Mouse (Mus musculus) C2C12 (cell line): ENCODE data around the gene Thrb.

Experiments
- CTCF ChIP-seq: IDR thresholded peaks from one replicate; pipeline ENCODE4 v1.5.1; 2011; ENCODE audit not compliant: control insufficient read depth, insufficient read depth, insufficient read length
- MYOG ChIP-seq: IDR thresholded peaks from one replicate; pipeline ENCODE4 v1.6.1; 2011; ENCODE audit not compliant: control insufficient read depth, insufficient read length; ENCODE audit errors: extremely low read depth
- USF1 ChIP-seq: IDR thresholded peaks from one replicate; pipeline ENCODE4 v1.6.1; 2011; ENCODE audit warnings: low read depth, mild to moderate bottlenecking, control low read depth, moderate library complexity

- TF ChIP-seq CTCF = no peak
- TF ChIP-seq MYOG = no peak
- TF ChIP-seq USF1 = no peak
Measured at GRCm38 (mm10) chr14:17731020-17731419, 71.0 kb downstream of the Thrb start.
